Mouse (Mus musculus) lung, embryonic 16.5 days (tissue): ENCODE measurements around the gene Mfap4. TPM values are rescaled to one million over a fixed set of nuclear protein-coding genes. Genes with fewer than 3 reads are reported as not detected.

ENCODE experiments used
- ATAC-seq: fragments of 200-750 bp; cut with Nextera tagmentation; 2 replicates; pipeline ENCODE4 v1.8.0; 2017; ENCODE audit warnings: low read depth, mild to moderate bottlenecking, moderate library complexity
- H3K27ac ChIP-seq: fragments of 300-500 bp; sonication (generic); 2 replicates; pipeline ENCODE4 v1.5.1; 2014; ENCODE audit warnings: mild to moderate bottlenecking, control low read depth, low read length
- H3K27me3 ChIP-seq: fragments of 300-500 bp; sonication (generic); 2 replicates; pipeline ENCODE4 v1.6.1; 2014; ENCODE audit warnings: low read depth, low read length, mixed read lengths; ENCODE audit not compliant: control insufficient read depth, insufficient read depth
- H3K36me3 ChIP-seq: fragments of 300-500 bp; sonication (generic); 2 replicates; pipeline ENCODE4 v1.6.1; 2014; ENCODE audit warnings: low read length; ENCODE audit not compliant: control insufficient read depth, insufficient read depth
- H3K4me1 ChIP-seq: fragments of 300-500 bp; sonication (generic); replicated peaks from 2 replicates; pipeline ENCODE4 v1.6.1; 2014; ENCODE audit warnings: low read length, mixed read lengths; ENCODE audit not compliant: control insufficient read depth, insufficient read depth
- H3K4me2 ChIP-seq: fragments of 300-500 bp; sonication (generic); 2 replicates; pipeline ENCODE4 v1.6.1; 2014; ENCODE audit warnings: low read depth, low read length, control low read depth
- H3K4me3 ChIP-seq: fragments of 300-500 bp; sonication (generic); 2 replicates; pipeline ENCODE4 v1.5.1; 2014; ENCODE audit warnings: mild to moderate bottlenecking, low read length, control low read depth
- H3K9ac ChIP-seq: fragments of 300-500 bp; sonication (generic); 2 replicates; pipeline ENCODE4 v1.6.1; 2014; ENCODE audit warnings: low read length, control low read depth
- H3K9me3 ChIP-seq: fragments of 300-500 bp; sonication (generic); 2 replicates; pipeline ENCODE4 v1.6.1; 2016; ENCODE audit warnings: low read length; ENCODE audit not compliant: control insufficient read depth
- WGBS: fragments of 180-500 bp; shearing (Covaris S2); extraction: QIAGEN DNeasy Blood & Tissue Kit; methylation state at CpG from one replicate; pipeline ENCODE4 v1.1.7; 2014; 5-methylcytosine and 5-hydroxymethylcytosine counted together
- polyA plus RNA-seq: library from polyadenylated mRNA; unstranded; fragments of >200 nt; fragmentation: Nextera tagmentation; extraction: Ambion mirVana; gene quantifications from 2 replicates; pipeline ENCODE4 v1.2.1, GENCODE M21; 2015

The Mfap4 gene
- polyA plus RNA-seq, 1 experiment from 2014 or later: 1,630 TPM

DNA sequence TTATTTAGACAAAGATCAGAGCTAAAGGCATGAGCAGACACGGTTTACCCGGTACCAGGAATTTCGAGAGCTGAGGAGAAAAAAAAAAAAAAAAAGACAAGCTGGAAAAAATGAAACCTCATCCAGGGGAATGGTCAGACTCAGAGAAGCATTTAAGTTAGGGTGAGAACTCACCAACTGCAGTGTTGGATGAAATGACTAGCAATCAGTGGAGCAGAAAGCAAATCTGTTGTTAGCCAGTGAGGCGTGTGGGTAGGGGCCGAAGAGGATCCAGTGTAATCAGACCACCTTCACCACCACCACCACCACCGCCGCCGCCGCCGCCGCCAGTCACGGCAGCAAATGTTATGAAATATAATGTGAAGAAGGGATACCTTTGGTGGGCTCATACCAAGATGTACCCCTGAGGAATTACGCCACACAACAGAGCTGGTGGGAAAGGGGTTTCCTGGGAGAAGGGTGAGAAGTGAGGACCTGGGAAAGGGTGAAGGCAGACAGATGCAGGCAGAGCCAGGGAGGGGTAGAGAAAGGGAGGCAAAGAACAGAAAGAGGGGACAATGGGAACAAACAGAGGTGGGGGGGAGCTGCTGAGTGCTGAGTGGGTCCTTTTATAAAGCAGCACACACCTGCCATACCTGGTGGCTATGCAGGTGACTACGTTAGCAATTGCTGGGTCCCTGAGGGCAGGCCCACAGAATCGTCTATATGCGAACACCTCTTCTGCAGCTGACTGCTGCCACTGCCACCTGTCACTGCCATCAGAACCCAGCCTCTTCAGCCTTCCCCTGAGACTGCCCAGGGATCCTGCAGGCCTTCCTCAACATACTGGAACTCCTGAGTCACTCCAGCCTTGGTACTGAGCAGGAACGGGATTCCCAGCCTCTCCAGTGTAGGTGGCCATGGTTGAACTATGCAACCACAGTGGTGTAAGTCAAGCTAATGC, 7.4 kb upstream of the Mfap4 start:
- Histone ChIP-seq H3K4me3 (peak overlapping the region; percentile 34), H3K4me2 (peak overlapping the region; percentile 47), H3K9me3 (no peaks in the 10 kb centered on the region), H3K27ac (no peak overlapping the region), H3K9ac (no peak overlapping the region), H3K4me1 (peaks cover 10% of the 10 kb centered on the region; the same call in 1 of the 2 replicates), H3K27me3 (no peaks in the 10 kb centered on the region), H3K36me3 (no peaks in the 10 kb centered on the region)
- 49% methylated on average over 17 of the region's 17 CpGs for WGBS
- ATAC-seq: no peak

DNA sequence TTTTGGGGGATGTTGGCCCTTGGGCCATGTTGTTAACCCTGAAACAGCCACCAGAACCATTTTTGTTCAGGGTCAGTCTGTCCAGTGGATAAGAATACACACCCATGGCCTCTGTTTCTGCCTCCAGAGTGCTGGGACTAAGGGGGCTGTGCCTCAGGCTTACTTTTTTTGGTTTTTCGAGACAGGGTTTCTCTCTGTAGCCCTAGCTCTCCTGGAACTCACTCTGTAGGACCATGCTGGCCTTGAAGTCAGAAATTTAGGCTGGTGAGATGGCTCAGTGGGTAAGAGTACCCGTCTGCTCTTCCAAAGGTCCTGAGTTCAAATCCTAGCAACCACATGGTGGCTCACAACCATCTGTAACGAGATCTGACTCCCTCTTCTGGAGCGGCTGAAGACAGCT, 6.4 kb upstream of the Mfap4 start:
- H3K4me1 ChIP-seq: peaks cover 10% of the 10 kb centered on the region; the same call in 1 of the 2 replicates
- 80% methylated on average over 4 of the region's 4 CpGs for WGBS
- no peaks in the 10 kb centered on the region for H3K9me3 ChIP-seq
- no peak overlapping the region for H3K4me3 ChIP-seq
- H3K27ac ChIP-seq: no peak overlapping the region
- no peak for ATAC-seq
- no peak overlapping the region for H3K4me2 ChIP-seq
- no peaks in the 10 kb centered on the region for H3K27me3 ChIP-seq
- H3K9ac ChIP-seq: no peak overlapping the region
- no peaks in the 10 kb centered on the region for H3K36me3 ChIP-seq

DNA sequence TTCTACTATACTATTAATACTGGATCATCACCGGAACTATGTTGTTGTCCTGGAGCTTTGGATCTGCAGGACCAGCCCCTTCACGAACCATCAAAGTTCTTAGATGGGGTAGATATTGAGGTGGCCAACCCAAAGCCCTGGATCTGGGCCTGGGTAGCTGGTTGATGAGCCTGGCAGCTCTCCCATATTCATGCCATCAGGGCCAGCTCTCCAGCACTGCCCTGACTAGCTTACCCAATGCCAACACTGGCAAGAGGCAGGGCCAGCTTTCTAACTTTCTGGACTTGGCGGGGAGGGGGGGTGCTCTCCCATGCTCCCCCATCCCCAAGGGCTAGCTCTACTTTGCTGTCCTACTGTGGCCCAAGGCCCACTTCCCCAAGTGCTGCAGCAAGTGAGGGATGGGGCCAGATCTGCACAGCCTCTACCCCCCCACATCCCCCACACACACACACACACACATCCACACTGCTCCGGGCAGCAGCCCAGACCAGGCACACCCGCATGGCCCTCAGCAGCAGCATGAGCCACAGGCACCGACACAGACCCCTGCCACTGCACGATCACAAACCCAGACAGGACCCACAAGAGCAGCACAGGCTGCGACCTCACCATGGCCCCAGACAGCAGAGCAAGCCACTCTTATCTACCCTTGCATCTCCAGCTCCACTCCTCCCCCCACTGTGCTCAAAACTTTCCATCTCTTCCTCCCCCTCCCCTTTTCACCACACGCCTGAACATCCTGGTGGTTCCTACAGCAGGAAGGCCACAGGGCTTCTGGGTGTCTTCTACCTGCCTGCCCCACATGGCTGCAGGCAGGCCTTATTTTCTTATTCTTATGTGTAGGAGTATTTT, 3.8 kb upstream of the Mfap4 start:
- Histone ChIP-seq H3K27ac (no peak overlapping the region), H3K4me3 (no peak overlapping the region), H3K9ac (0 out of 2 replicates have a peak overlapping the region, but pooled peaks have one; percentile 9), H3K4me2 (no peak overlapping the region), H3K4me1 (peaks cover 10% of the 10 kb centered on the region; the same call in 1 of the 2 replicates), H3K27me3 (no peaks in the 10 kb centered on the region), H3K9me3 (no peaks in the 10 kb centered on the region), H3K36me3 (no peaks in the 10 kb centered on the region)
- WGBS: 43% methylated on average over 9 of the region's 9 CpGs
- ATAC-seq: no peak

DNA sequence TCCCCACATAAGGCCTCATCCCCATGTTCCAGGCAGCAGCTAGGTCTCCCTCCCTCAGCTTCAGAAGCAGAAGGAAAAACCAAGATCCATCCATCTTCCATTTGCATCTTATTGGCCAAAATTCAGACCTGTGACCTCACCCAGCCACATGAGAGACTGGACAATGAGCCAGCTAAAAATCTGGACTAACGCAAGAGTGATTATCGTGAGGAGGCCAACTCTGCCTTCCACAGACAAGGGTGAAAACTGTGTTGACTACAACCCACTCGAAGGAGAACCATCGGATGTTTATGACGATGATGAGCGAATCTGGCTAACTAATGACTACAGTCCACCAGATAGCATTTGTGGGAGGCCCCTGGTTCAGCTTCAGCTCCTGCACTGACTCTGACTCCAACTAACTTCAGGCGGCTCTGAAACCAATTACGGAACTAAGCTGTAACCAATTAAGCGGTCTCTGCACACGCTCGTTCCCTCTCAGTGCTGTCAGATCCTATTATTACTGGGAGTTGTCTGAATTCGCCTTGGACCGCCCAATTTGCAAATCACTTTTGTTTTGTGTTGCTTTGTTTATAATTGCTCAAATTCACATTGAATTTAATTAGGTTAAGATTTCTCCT, 1.9 kb upstream of the Mfap4 start:
- Histone ChIP-seq H3K27me3 (no peaks in the 10 kb centered on the region), H3K4me3 (no peak overlapping the region), H3K27ac (peak overlapping the region; percentile 97), H3K9ac (no peak overlapping the region), H3K4me1 (peaks cover 12% of the 10 kb centered on the region; the same call in 1 of the 2 replicates), H3K36me3 (peaks cover 5% of the 10 kb centered on the region), H3K9me3 (no peaks in the 10 kb centered on the region), H3K4me2 (no peak overlapping the region)
- WGBS: 77% methylated on average over 13 of the region's 13 CpGs
- no peak for ATAC-seq

DNA sequence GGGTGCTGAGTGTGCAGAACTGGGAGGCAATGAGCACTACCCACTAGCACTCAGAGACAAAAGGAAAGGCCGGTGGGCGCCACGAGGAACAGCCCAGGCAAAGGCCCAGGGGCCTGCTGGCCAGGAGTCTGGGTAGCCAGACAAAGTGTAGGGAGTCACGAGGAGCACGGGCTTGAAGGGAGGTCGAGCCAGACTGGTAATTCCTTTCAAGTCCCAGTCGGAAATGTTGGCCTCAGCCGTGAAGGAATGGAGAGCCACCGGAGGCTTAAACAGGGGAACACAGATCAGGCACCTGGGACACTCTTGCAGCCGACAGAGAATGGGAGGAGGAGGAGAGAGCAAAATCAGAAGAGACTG, 997 bp upstream of the Mfap4 start:
- no peaks in the 10 kb centered on the region for H3K9me3 ChIP-seq
- peak overlapping the region; percentile 41 for H3K9ac ChIP-seq
- H3K36me3 ChIP-seq: peaks cover 14% of the 10 kb centered on the region
- peaks cover 13% of the 10 kb centered on the region; the same call in 1 of the 2 replicates for H3K4me1 ChIP-seq
- 20% methylated on average over 10 of the region's 10 CpGs for WGBS
- peak overlapping the region; percentile 97 for H3K27ac ChIP-seq
- peak overlapping the region; percentile 34 for H3K4me2 ChIP-seq
- H3K4me3 ChIP-seq: peak overlapping the region; percentile 7
- H3K27me3 ChIP-seq: no peaks in the 10 kb centered on the region
- no peak for ATAC-seq

DNA sequence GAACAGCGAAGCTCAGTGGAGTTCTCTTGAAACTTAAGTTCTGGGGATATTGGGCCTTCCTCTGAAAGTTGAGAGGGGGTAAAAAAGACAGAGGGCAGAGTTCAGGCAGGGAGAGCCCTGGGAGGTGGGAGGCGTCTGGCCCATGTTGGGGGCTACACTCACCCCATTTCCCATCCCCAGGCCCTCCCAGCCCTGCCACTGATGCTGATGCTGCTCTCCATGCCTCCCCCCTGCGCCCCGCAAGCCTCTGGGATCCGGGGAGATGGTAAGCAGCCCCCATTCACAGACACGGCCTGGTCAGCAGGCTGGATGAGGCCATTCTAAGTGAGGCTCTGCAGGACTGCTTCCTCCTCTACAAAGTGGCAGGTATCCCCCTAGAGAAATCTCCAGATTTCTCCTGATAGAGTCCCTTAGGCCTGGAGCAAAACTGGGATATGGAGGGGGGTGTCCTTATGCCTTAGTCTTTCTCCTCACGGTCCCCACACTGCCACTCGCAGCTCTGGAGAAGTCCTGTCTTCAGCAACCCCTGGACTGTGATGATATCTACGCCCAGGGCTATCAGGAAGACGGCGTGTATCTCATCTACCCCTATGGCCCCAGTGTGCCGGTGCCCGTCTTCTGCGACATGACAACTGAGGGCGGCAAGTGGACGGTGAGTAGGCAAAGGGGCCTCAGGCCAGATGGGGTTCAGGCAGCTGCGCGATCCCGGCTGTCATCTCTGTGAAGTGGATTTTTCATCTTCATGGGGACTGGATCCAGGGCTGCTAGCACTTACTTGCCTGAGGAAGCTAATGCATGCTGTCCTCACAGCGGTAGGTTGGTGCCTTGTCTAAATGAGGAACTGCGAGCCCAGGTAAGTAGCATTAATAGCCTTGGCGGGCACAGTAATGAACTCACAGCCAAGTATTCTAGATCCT, 568 bp downstream of the Mfap4 start:
- peak overlapping the region; percentile 35 for H3K4me2 ChIP-seq
- peak overlapping the region; percentile 78 for H3K9ac ChIP-seq
- H3K9me3 ChIP-seq: no peaks in the 10 kb centered on the region
- H3K27ac ChIP-seq: peak overlapping the region; percentile 97
- 51% methylated on average over 22 of the region's 22 CpGs for WGBS
- no peak for ATAC-seq
- peaks cover 13% of the 10 kb centered on the region for H3K4me1 ChIP-seq
- no peaks in the 10 kb centered on the region for H3K27me3 ChIP-seq
- H3K36me3 ChIP-seq: peaks cover 30% of the 10 kb centered on the region
- H3K4me3 ChIP-seq: peak overlapping the region; percentile 57

DNA sequence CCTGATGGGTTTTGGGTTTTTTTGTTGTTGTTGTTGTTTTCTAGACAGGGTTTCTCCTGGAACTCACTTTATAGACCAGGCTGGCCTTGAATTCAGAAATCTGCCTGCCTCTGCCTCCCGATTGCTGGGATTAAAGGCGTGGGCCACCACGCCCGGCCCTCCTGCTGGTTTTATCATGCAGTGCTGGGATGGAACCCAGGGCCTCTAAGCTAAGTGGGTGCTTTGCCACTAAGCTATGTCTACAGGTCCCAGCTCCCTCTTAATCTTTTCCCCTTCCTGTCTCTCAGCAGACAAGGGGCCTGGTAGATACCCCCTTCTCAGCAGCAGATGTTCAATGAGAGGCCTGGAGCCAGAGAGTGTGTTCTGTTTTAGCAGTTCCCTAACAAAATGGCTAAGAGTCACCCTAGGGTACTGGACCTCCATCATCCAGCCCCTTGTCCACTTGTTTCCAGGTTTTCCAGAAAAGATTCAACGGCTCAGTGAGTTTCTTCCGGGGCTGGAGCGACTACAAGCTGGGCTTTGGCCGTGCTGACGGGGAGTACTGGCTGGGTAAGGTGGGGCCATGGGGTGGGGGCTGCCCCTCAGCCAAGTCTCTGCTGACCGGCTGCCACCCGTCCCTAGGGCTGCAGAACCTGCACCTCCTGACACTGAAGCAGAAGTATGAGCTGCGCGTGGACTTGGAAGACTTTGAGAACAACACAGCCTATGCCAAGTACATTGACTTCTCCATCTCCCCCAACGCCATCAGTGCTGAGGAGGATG, 1.4 kb downstream of the Mfap4 start:
- no peak for ATAC-seq

DNA sequence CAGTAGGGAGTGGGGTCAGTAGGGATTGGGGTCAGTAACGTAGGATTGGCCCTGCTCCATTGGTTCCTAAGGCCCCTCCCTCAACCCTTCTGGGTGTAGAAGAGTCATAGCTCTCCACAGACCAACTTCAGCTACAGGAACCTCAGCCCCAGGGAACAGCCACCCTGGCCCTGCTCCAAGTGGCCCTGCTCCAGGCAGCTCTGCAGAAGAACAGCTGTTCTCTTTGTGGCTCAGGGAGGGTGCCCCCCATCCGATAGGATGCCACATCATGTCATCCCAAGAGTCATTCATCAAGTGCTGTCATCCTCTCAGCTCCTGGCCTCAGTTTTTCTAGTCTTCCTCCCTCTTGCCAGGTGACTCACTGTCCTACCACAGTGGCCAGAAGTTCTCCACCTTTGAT, 2.2 kb downstream of the Mfap4 start:
- H3K9ac ChIP-seq: no peak overlapping the region
- WGBS: 35% methylated on average over 2 of the region's 2 CpGs
- no peaks in the 10 kb centered on the region for H3K9me3 ChIP-seq
- peak overlapping the region; percentile 57 for H3K4me3 ChIP-seq
- H3K4me2 ChIP-seq: peak overlapping the region; percentile 35
- no peaks in the 10 kb centered on the region for H3K27me3 ChIP-seq
- peaks cover 44% of the 10 kb centered on the region for H3K36me3 ChIP-seq
- peaks cover 6% of the 10 kb centered on the region for H3K4me1 ChIP-seq
- ATAC-seq: peak; percentile 27
- H3K27ac ChIP-seq: peak overlapping the region; percentile 97

More for the DNA sequence above, 1.4 kb downstream of the Mfap4 start:
- Histone ChIP-seq H3K9me3 (no peaks in the 10 kb centered on the region), H3K4me3 (peak overlapping the region; percentile 57), H3K4me2 (peak overlapping the region; percentile 35), H3K27ac (peak overlapping the region; percentile 97), H3K9ac (peak overlapping the region; percentile 78), H3K4me1 (peaks cover 8% of the 10 kb centered on the region), H3K27me3 (no peaks in the 10 kb centered on the region), H3K36me3 (peaks cover 37% of the 10 kb centered on the region)
- WGBS: 67% methylated on average over 14 of the region's 14 CpGs
